Mouse (Mus musculus) retina, embryonic 14.5 days (tissue): ENCODE data around the gene Zer1.
"Not testable (repeated sequence)": the region's sequence is repeated elsewhere in the genome, so short reads cannot be mapped to it uniquely, and the experiment has no call there.

Experiments used
- DNase-seq: peaks from one replicate; pipeline ENCODE4 v3.0.0-alpha.2; 2015; ENCODE audit warnings: low spot score

The Zer1 gene

DNA sequence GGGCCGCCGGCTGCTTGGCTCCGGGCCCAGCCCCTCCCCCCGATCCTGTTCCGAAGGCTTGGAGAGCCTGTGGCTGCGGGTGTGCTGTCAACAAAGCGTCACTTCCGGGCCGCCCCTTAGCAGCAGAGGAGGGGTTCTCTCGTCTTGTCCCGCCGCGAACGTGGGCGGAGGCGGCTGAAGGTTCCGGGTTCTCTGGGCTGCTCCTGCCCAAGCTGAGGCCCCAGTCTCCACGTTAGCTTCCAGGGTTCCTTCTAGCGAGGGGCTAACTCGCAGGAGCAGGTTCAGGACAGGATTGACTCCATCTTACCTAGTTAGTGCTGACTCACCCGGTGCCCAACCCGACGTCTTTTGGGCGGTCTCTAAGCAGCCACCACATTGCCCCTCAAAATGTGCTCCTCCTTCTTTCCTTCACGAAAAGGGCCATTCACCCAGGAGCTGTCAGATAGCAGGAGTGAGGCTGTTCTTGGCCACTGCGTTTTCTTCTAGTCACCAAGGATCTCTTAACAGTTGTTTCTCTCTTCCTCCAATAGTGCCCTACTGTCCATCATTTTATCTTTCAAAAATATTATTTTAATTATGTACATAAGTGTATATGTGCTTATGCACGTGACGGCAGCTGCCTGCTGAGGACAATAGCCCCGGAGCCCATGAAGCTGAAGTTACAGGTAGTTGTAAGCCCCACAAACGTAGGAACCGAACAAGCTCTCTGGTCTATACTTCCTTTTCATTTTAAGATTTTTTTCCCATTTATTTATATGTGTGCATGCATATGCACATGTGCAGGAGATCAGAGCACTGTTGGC, at the start of gene Zer1:
Zer1 (minus strand) TSS at position 114 of the 803 bp plus-strand sequence.
- peak; percentile 93 for DNase-seq

GRCm38 (mm10) chr2:30173541-30174240, 49.3 kb upstream of the Zer1 start:
- DNase-seq, result no peak

- peak; percentile 17 for DNase-seq
Observed at GRCm38 (mm10) chr2:30171997-30172382, 47.6 kb upstream of the Zer1 start.

GRCm38 (mm10) chr2:30171371-30171996, 47.1 kb upstream of the Zer1 start, which contains the start of gene Endog:
Gene Endog, plus strand, starts transcription at chr2:30171493.
- DNase-seq, result peak; percentile 79

DNA sequence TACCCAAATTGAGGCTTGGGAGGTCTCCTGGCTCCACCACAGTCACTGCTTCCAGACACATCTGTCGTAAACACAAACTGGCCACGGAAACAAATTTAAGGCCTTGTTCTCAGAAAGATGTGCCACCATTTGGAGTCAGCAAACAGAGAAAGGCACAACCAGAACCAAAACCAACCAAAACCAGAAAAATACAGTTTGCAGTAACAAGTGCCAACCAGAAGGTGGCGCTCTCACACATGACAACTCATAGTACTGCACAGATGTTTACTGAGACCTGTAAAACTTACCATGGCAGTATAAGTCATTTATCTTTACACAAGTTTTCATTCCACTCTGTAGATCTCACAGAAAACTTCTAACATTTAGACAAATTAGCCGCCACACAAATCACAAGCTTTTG, 42.3 kb upstream of the Zer1 start:
- peak; percentile 28 for DNase-seq

DNA sequence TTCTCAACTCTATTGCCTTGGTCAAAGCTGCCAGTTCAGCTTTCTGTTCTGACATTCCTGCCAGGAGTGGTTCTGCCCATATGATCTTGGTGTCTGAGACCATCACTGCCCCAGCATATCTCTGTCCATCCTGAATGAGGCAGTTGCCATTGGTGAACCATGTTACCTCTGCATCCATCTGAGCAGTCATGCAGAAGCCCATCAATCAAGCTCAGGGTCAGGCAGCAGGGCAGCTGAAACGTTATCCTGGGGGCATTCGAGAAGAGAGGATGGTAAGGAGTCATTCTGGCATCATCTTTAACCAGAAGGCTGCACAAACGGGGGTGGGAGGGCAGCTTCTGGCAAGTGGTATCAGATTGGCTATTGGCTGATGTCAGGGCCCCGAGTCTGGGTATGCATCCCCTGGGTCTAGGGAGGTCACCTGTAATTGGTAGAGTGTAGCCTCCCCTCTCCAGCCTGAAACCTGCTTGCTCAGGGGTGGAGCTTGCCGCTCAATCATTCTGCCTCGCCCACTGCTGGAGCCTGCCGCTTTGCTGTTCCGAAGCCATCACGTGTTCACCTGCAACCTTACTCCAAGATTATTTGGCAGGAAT, 40.1 kb upstream of the Zer1 start:
- no peak for DNase-seq

- peak; percentile 85 for DNase-seq
Observed at GRCm38 (mm10) chr2:30161809-30162208, 37.4 kb upstream of the Zer1 start.

GRCm38 (mm10) chr2:30159871-30160270, 35.5 kb upstream of the Zer1 start:
- not testable (repeated sequence) for DNase-seq

- DNase-seq, result no peak
Observed at GRCm38 (mm10) chr2:30152616-30153015, 28.2 kb upstream of the Zer1 start.

- DNase-seq, result no peak
Observed at GRCm38 (mm10) chr2:30151840-30152239, 27.5 kb upstream of the Zer1 start.

DNA sequence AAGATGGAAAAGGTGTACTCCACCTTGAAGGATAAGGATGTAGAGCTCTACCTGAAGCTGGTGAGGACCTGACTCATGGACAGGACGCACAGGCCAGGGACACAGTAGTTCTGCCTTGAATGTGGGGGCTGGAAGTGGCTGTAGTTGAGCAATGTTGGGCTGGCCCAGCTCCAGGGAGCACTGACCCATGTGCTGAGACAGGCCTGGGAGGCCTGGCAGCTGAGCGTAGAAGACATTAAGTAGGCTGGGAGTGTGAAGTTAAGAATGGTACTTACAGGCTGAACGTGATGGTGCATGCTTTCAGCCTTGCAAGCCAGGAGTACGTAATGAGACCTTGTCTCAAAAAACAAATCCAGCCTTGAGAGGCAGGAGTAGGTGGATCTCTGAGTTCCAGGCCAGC, 23.1 kb upstream of the Zer1 start:
- DNase-seq, result no peak

- DNase-seq, result no peak
Observed at GRCm38 (mm10) chr2:30144436-30144835, 20.1 kb upstream of the Zer1 start.

- DNase-seq, result not testable (repeated sequence)
Observed at GRCm38 (mm10) chr2:30140021-30140420, 15.6 kb upstream of the Zer1 start.

- no peak for DNase-seq
Observed at GRCm38 (mm10) chr2:30136458-30136857, 12.1 kb upstream of the Zer1 start.

GRCm38 (mm10) chr2:30134928-30135620, 10.7 kb upstream of the Zer1 start:
- DNase-seq, result no peak

- DNase-seq, result no peak
Observed at GRCm38 (mm10) chr2:30134378-30134711, 10.0 kb upstream of the Zer1 start.

DNA sequence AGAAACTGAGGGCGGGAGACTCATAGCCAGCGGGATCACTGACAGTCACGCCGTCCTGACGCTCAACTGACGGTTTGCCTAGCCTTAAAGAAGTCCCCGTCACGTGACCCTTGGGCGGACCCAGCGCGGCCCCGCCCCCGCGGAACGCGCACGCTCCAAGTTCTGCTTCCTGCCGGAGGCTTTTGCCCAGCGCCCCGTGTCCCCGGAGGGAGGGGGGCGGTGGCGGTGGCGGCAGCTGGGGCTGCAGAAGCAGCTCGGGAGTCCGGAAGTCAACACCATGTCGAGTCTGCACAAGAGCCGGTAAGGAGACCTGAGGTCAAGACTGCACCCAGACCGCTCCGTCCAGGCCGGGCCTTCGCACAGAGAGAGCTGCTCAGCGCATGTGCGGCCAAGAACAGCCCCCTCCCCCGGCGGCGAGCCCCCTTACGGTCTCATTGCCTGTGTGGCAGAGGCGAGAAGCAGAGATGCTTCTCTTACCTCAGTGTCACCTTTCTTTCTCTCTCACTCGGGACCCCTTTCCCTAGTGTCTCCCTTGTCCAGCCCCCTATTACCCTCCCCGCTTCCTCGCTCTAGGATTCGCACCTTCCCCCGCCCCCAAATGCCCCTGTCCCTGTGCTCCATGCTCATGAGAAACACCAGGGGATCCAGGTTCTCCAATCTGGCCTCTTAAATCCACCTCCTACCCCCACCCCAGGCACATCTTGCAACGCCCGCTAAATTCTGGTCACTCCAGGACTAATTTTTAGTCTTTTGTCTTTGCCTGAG, 9.4 kb upstream of the Zer1 start, which contains the start of gene Tbc1d13:
Tbc1d13 (plus strand) TSS at position 134 of the 765 bp plus-strand sequence.
- DNase-seq, result peak; percentile 96

DNA sequence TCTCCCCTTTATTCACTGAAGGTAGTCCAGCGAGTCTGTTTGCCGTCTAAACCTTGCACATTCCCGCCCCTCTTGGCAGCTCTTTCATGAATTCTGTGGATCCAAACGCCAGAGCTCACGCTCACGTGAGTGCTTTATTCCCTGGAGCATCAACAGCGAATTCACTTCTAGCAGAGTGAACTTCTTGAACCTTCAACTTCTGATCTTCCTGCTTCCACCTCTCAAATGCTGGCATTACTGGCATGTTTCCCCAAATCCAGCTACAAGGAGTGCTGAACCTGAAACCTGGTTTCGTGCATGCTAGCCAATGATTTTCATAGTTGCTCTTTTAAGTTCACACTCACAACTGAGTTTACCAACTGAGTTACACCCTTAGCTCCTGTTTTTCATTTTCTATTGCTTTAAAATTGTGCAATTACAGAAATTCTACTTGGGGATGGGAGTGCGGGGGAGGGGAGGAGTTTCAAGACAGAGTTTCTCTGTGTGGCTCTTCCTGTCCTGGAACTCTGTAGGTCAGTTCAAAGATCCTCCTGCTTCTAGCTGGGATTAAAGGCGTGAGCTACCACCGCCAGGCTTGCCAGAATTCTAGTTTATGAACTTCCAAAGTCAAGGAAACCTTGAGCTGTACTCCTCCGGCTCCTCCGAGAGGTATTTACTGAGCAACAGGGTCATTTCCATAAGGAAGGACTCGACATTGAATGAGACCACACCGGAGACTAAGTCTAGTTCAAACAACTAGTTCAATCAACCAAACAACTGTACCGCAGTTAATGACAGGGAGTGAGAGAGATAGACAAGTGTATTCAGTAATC, 8.6 kb upstream of the Zer1 start:
- no peak for DNase-seq

- DNase-seq, result not testable (repeated sequence)
Observed at GRCm38 (mm10) chr2:30131240-30131639, 6.9 kb upstream of the Zer1 start.

DNA sequence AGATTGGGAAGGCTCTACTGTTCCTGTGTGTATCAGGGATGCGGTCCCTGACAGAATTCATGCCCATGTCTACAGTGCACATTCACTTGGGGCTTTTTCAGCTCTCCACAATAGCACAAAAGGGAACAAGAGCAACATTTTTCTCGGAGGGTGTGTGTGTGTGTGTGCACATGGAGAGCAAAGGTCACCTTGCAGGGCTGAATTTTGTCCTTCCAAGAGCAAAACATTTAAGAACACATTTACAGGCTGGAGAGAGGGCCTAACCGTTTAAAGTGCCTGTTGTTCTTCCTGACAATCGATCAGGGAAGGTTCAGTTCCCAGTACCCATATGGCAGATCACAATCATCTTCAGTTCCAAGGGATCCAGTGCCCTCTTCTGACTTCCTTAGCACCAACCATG, 5.8 kb upstream of the Zer1 start:
- no peak for DNase-seq
